ENCODE assay signal across 8 mouse cellular contexts in the genomic region with DNA sequence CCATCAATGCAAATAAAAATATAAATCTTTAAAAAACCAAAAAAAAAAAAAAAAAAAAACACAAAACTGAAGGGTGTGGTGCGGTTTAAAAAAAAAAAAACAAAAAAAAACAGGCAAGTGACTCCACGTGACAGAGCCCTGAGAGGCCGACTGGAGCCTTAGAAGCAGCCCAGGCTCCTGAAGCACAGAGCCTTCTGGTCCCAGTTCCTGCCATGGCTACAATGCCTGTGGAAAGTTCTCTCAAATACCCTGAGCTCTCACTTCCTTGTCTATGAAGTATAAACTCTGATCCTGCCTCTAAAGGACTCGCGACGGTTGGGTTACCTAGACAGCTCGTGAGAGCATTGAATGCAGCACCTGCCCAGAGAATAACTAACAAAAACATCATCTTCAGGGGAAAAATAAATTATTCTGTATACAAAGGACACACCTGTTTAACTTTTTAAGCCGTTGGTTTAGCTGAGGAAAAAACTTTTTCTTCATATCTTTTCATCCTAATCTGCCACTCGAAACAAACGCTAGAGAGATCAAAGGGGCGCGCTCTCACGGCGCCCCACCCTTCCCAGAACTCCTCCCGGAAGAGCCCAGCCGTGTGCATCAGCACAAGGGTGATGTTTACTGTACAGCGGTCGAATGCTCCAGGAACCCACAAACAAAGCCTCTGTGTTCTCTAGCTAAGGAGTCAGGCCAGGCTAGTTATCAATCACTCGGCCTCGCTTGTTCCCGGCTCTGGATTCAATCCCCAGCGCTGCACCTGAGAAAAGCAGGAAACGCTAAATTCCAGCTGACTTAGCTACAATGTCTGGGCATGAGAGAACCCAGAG. TPM values are rescaled to one million over a fixed set of nuclear protein-coding genes. Genes with fewer than 3 reads are reported as not detected.
A peak's percentile ranks its signal among the peaks of the same experiment; 100 is the strongest.
DNase-seq lines count a peak whose midpoint lies in the region; ATAC-seq lines count a peak whose summit lies in the region.

No protein-coding gene starts in this region.

- H3K9ac ChIP-seq in embryonic facial prominence, embryonic 14.5 days (ENCODE audit: low read depth, low read length), result 0 out of 2 replicates have a peak overlapping the region, but pooled peaks have one; percentile 25
- H3K9ac ChIP-seq in limb, embryonic 13.5 days, result no peak overlapping the region

- H3K4me2 ChIP-seq in embryonic facial prominence, embryonic 14.5 days (ENCODE audit: low read depth, low read length), result peak overlapping the region; percentile 46
- H3K4me2 ChIP-seq in limb, embryonic 13.5 days (replicated peaks), result peak overlapping the region; percentile 46

- H3K4me1 ChIP-seq in embryonic facial prominence, embryonic 14.5 days (ENCODE audit: control insufficient read depth, insufficient read depth, low read length), result peaks cover 4% of the 10 kb centered on the region
- peaks cover 7% of the 10 kb centered on the region for H3K4me1 ChIP-seq in limb, embryonic 13.5 days

- peak overlapping the region; percentile 12 for H3K4me3 ChIP-seq in embryonic facial prominence, embryonic 14.5 days (ENCODE audit: low read depth, low read length)
- H3K4me3 ChIP-seq in limb, embryonic 13.5 days, result no peak overlapping the region

- H3K9me3 ChIP-seq in embryonic facial prominence, embryonic 14.5 days (ENCODE audit: control insufficient read depth, low read length), result no peaks in the 10 kb centered on the region
- H3K9me3 ChIP-seq in limb, embryonic 13.5 days, result no peaks in the 10 kb centered on the region; the same call in 1 of the 2 replicates

- no peak overlapping the region for H3K27ac ChIP-seq in embryonic facial prominence, embryonic 14.5 days (replicated peaks; ENCODE audit: low read depth, low read length)
- no peak overlapping the region for H3K27ac ChIP-seq in limb, embryonic 13.5 days

- no peak for DNase-seq in frontal cortex, postnatal 36 days (ENCODE audit: low spot score in 2 of 2)
- peak; percentile 12 to 36 for DNase-seq in CD8-positive naive resting alpha-beta T cell, adult 2 months (ENCODE audit: low read depth in 2 of 2, low spot score in 2 of 2)
- peak; percentile 17 for DNase-seq in embryonic facial prominence, embryonic 14.5 days (ENCODE audit: low spot score)
- DNase-seq in spleen, postnatal 36 days (ENCODE audit: low spot score in 2 of 2), result peak; percentile 21 to 46
- DNase-seq in right cerebral cortex, postnatal 36 days (ENCODE audit: low spot score in 2 of 2), result no peak
- no peak for DNase-seq in layer of hippocampus, postnatal 25 days (ENCODE audit: extremely low spot score in 1 of 2, low spot score in 1 of 2)

- ATAC-seq in frontal cortex, adult (ENCODE audit: low TSS enrichment), result peak; percentile 47
- peak; percentile 60; the same call in 1 of the 2 replicates for ATAC-seq in embryonic facial prominence, embryonic 14.5 days (ENCODE audit: low read depth)
- no peak for ATAC-seq in limb, embryonic 13.5 days (ENCODE audit: low FRiP score, low read depth)

- WGBS in embryonic facial prominence, embryonic 14.5 days, result 45% methylated on average over 23 of the region's 23 CpGs
- 46% methylated on average over 23 of the region's 23 CpGs for WGBS in limb, embryonic 13.5 days

- peaks cover 6% of the 10 kb centered on the region; the same call in 1 of the 2 replicates for H3K36me3 ChIP-seq in embryonic facial prominence, embryonic 14.5 days (ENCODE audit: control insufficient read depth, insufficient read depth, low read length)
- H3K36me3 ChIP-seq in limb, embryonic 13.5 days, result peaks cover 8% of the 10 kb centered on the region

- H3K27me3 ChIP-seq in embryonic facial prominence, embryonic 14.5 days (replicated peaks; ENCODE audit: control insufficient read depth, insufficient read depth, low read length), result no peaks in the 10 kb centered on the region
- no peaks in the 10 kb centered on the region for H3K27me3 ChIP-seq in limb, embryonic 13.5 days

RNA-seq across cellular contexts. Expression of a gene that starts 27.4 kb away (rescaled TPM):
- 37.1 and 40.6 TPM in 2 replicates for polyA plus RNA-seq in embryonic facial prominence, embryonic 14.5 days (2014; fragmentation: Nextera tagmentation; extraction: Ambion mirVana)
- 54.4 TPM in 2 replicates for polyA plus RNA-seq in limb, embryonic 13.5 days (2015; fragmentation: Nextera tagmentation; extraction: Ambion mirVana)
- 10 to 100 TPM; 21.2 to 22.3 TPM for total RNA-seq in layer of hippocampus, postnatal 25 days (2021)

RNA-seq across cellular contexts. Expression of a gene that starts 27.6 kb away (rescaled TPM):
- 0.25 and 0.46 TPM in 2 replicates for polyA plus RNA-seq in embryonic facial prominence, embryonic 14.5 days (2014; fragmentation: Nextera tagmentation; extraction: Ambion mirVana)
- 0.08 and 0.24 TPM in 2 replicates for polyA plus RNA-seq in limb, embryonic 13.5 days (2015; fragmentation: Nextera tagmentation; extraction: Ambion mirVana)
- under 1 TPM; 0.17 to 0.26 TPM for total RNA-seq in layer of hippocampus, postnatal 25 days (2021)

RNA-seq across cellular contexts. Expression of a gene that starts 28.2 kb away (rescaled TPM):
- polyA plus RNA-seq in embryonic facial prominence, embryonic 14.5 days (2014; fragmentation: Nextera tagmentation; extraction: Ambion mirVana), result 2.4 and 2.8 TPM in 2 replicates
- 2.1 and 2.5 TPM in 2 replicates for polyA plus RNA-seq in limb, embryonic 13.5 days (2015; fragmentation: Nextera tagmentation; extraction: Ambion mirVana)
- total RNA-seq in layer of hippocampus, postnatal 25 days (2021), result 10 to 100 TPM; 21.2 to 24.5 TPM

Comparison
In these comparisons a context has a peak if more than half of its experiments do, and no peak if none do; other contexts are left out.
1. DNase-seq: peak in CD8-positive naive resting alpha-beta T cell, adult 2 months (2 of 2), embryonic facial prominence, embryonic 14.5 days (single experiment) and spleen, postnatal 36 days (2 of 2); none in frontal cortex, postnatal 36 days (0 of 2), right cerebral cortex, postnatal 36 days (0 of 2) and layer of hippocampus, postnatal 25 days (0 of 2).